Mouse (Mus musculus): ENCODE data around the gene Tefm.

DNA sequence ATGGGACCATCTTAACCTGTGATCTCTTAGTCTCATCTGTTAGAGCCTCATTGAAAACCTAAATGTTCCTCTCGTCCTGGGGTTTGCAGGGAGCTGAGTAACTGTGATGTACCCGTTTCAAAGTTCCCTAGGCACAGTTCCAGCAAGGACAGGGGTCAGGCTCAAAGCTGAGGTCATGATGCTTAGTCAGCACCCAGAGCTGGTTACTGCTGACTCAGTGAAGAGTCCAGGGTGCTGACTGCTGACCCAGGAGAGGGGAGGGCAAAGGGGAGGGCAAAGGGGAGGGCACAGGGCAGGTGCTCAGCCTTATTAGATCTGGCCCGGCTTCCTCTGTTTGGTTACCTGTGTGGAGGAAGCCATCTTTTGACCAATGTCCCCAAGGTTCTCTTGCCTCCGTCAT, 29.9 kb upstream of the Tefm start:
- TF ChIP-seq CTCF (conservative IDR thresholded peaks at IDR 0.05; ENCODE audit: insufficient read depth, insufficient read length, low read depth, low read length) (no peak), POLR2A (IDR thresholded peaks at IDR 0.05; ENCODE audit: low read depth, low read length) (no peak)

Data from kidney, adult 2 months (tissue).